8 mouse cellular contexts compared by ENCODE assay signal in genomic region chr2:104027458-104028138, GRCm38 (mm10). TPM values are rescaled to one million over a fixed set of nuclear protein-coding genes. Genes with fewer than 3 reads are reported as not detected.
DNase-seq lines count a peak whose midpoint lies in the region; ATAC-seq lines count a peak whose summit lies in the region.

Fbxo3 (plus strand) TSS chr2:104027721.

- peaks cover 23% of the 10 kb centered on the region for H3K4me1 ChIP-seq in hindbrain, embryonic 13.5 days (replicated peaks)

- H3K27ac ChIP-seq in hindbrain, embryonic 13.5 days = peak within 1 kb of the TSS; percentile 70

- peak within 1 kb of the TSS; percentile 88 for H3K4me2 ChIP-seq in hindbrain, embryonic 13.5 days

- peak; percentile 96 for ATAC-seq in hindbrain, embryonic 13.5 days (ENCODE audit: low FRiP score)

- H3K27me3 ChIP-seq in hindbrain, embryonic 13.5 days = peaks cover 2% of the 10 kb centered on the region; the same call in 1 of the 2 replicates

- H3K36me3 ChIP-seq in hindbrain, embryonic 13.5 days = peaks cover 6% of the 10 kb centered on the region

- peak within 1 kb of the TSS; percentile 96 for H3K4me3 ChIP-seq in hindbrain, embryonic 13.5 days

- no peaks in the 10 kb centered on the region for H3K9me3 ChIP-seq in hindbrain, embryonic 13.5 days

- DNase-seq in NIH3T3 (ENCODE audit: low read depth) = peak; percentile 82
- peak; percentile 91 to 94 for DNase-seq in cerebellum, postnatal 14 days
- DNase-seq in frontal cortex, postnatal 25 days (ENCODE audit: low spot score in 2 of 2) = peak; percentile 58 to 62
- peak; percentile 60 to 63 for DNase-seq in layer of hippocampus, postnatal 25 days (ENCODE audit: extremely low spot score in 1 of 2, low spot score in 1 of 2)
- DNase-seq in lung, postnatal 14 days = peak; percentile 89
- peak; percentile 90 for DNase-seq in ovary, postnatal 36 days (ENCODE audit: low spot score)
- DNase-seq in thymus, postnatal 25 days = peak; percentile 92

- H3K9ac ChIP-seq in hindbrain, embryonic 13.5 days = peak within 1 kb of the TSS; percentile 98

- WGBS in hindbrain, embryonic 13.5 days = under 1% methylated on average over 28 of the region's 44 CpGs

RNA-seq across cellular contexts. Expression of gene Fbxo3, which starts in this region (rescaled TPM):
- polyA plus RNA-seq in hindbrain, embryonic 13.5 days (2015; fragmentation: Nextera tagmentation; extraction: Ambion mirVana) = 64.4 and 64.8 TPM in 2 replicates
- total RNA-seq in layer of hippocampus, postnatal 25 days (2021) = 10 to 100 TPM; 45.9 to 47.4 TPM

Comparison
In these comparisons a context has a peak if more than half of its experiments do, and no peak if none do; other contexts are left out.
1. Peak in every context shown above with its lines: DNase-seq, ATAC-seq, H3K4me3 ChIP-seq and H3K27ac ChIP-seq.